Mouse (Mus musculus): ENCODE measurements at regions not wholly inside any gene's neighbourhood (a gene's known extent, or its start where the extent isn't known, plus 50 kb on each side); places are given as distances from the start of the nearest gene placed in this dataset.

DNA sequence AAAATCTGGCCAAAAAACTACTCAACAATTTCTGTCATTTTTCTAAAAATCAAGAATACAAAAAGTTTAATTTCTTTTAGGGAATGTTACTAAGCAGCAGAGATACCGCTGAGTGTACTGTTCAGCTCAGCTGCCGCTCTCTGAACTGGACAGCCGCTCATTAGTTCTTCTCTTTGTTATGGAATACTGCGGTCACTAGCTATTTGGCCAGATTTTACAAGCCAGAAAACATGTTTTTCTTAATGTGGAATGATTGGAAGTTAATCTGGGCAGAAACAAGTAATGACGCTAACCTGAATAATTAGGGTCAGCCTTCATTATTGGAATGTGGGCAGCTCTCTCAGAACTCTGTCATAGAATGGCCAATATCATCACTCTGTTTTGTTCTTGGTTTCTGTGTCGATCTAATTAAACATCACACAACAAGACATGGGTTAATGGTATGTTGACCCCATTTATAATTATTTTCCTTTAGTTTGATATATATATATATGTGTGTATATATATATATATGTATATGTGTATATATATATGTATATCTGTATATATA, 307.8 kb downstream of the Adgrl2 start:
- TF ChIP-seq POLR2A (IDR thresholded peaks at IDR 0.05; ENCODE audit: control insufficient read depth, low read depth, low read length) = no peak
- TF ChIP-seq CTCF (IDR thresholded peaks at IDR 0.05; ENCODE audit: control insufficient read depth, insufficient read depth, insufficient replicate concordance, low read depth, low read length) = no peak

All from testis, adult 2 months (tissue).